Mouse (Mus musculus) stomach, postnatal 0 days (tissue): ENCODE measurements at regions not wholly inside any gene's neighbourhood (a gene's known extent, or its start where the extent isn't known, plus 50 kb on each side); places are given as distances from the start of the nearest gene placed in this dataset.

Experiments used
- ATAC-seq: fragments of 200-750 bp; cut with Nextera tagmentation; 2 replicates; pipeline ENCODE4 v1.8.0; 2017; ENCODE audit not compliant: low FRiP score, low TSS enrichment
- DNase-seq: peaks from one replicate; pipeline ENCODE4 v3.0.0-alpha.2; 2016; ENCODE audit warnings: low spot score
- H3K27ac ChIP-seq: fragments of 300-500 bp; sonication (generic); replicated peaks from 2 replicates; pipeline ENCODE4 v1.5.1; 2014; ENCODE audit warnings: mild to moderate bottlenecking, control low read depth
- H3K27me3 ChIP-seq: fragments of 300-500 bp; sonication (generic); 2 replicates; pipeline ENCODE4 v1.6.1; 2014; ENCODE audit warnings: low read length; ENCODE audit not compliant: control insufficient read depth, insufficient read depth
- H3K36me3 ChIP-seq: fragments of 300-500 bp; sonication (generic); 2 replicates; pipeline ENCODE4 v1.6.1; 2014; ENCODE audit warnings: low read length, mixed read lengths; ENCODE audit not compliant: control insufficient read depth, insufficient read depth
- H3K4me1 ChIP-seq: fragments of 300-500 bp; sonication (generic); replicated peaks from 2 replicates; pipeline ENCODE4 v1.6.1; 2014; ENCODE audit warnings: antibody characterized with exemption; ENCODE audit not compliant: control insufficient read depth, insufficient read depth
- H3K4me2 ChIP-seq: fragments of 300-500 bp; sonication (generic); replicated peaks from 2 replicates; pipeline ENCODE4 v1.6.1; 2014; ENCODE audit warnings: low read depth, mild to moderate bottlenecking, control low read depth, moderate library complexity
- H3K4me3 ChIP-seq: fragments of 300-500 bp; sonication (generic); 2 replicates; pipeline ENCODE4 v1.5.1; 2014; ENCODE audit warnings: low read depth, low read length, control low read depth
- H3K9ac ChIP-seq: fragments of 300-500 bp; sonication (generic); 2 replicates; pipeline ENCODE4 v1.6.1; 2014; ENCODE audit warnings: mild to moderate bottlenecking, low read length, control low read depth, mixed read lengths
- H3K9me3 ChIP-seq: fragments of 300-500 bp; sonication (generic); 2 replicates; pipeline ENCODE4 v1.6.1; 2016; ENCODE audit warnings: low read length; ENCODE audit not compliant: control insufficient read depth
- CTCF ChIP-seq: IDR thresholded peaks from 2 replicates; pipeline ENCODE4 v1.5.1; 2016; ENCODE audit warnings: antibody characterized with exemption, low read depth, mild to moderate bottlenecking, moderate library complexity
- EP300 ChIP-seq: optimal IDR thresholded peaks from 2 replicates; pipeline ENCODE3; 2016; ENCODE audit warnings: antibody characterized with exemption
- WGBS: fragments of 180-500 bp; shearing (Covaris S2); extraction: QIAGEN DNeasy Blood & Tissue Kit; methylation state at CpG from one replicate; pipeline ENCODE4 v1.1.7; 2014; 5-methylcytosine and 5-hydroxymethylcytosine counted together

DNA sequence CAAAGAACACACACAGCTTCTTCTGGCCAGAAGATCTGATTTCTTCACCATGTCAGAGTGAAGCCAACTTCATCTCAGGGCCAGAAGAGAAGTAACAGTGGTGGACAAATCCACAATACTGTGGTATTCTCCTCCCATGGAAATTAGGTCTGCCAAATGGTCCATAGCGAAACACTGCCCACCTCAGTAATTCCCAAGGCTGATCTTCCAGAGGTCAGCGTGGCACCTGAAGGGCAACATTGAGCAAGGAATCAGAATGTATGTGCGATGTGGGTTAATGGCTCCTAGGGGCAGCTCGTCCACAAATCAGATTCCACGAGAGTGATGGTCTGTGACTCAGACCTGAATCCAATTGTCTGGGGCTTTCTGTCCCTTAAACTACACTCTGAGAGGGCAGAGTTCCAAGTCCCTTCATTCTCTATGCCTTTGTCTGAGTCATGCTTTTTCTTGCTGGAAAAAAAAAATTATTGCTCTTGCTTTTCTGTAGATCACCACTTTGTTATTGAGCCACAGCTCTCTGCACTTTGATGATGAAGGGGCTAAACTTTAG, 307.9 kb upstream of the Noct start:
- no peaks in the 10 kb centered on the region for H3K36me3 ChIP-seq
- no peaks in the 10 kb centered on the region for H3K9me3 ChIP-seq
- H3K9ac ChIP-seq: no peak overlapping the region
- H3K27ac ChIP-seq: no peak overlapping the region
- DNase-seq (no peak), ATAC-seq (no peak)
- no peaks in the 10 kb centered on the region for H3K27me3 ChIP-seq
- WGBS: 76% methylated on average over 5 of the region's 5 CpGs
- TF ChIP-seq EP300 (no peak), CTCF (no peak)
- no peak overlapping the region for H3K4me3 ChIP-seq
- H3K4me2 ChIP-seq: no peak overlapping the region
- H3K4me1 ChIP-seq: no peaks in the 10 kb centered on the region

DNA sequence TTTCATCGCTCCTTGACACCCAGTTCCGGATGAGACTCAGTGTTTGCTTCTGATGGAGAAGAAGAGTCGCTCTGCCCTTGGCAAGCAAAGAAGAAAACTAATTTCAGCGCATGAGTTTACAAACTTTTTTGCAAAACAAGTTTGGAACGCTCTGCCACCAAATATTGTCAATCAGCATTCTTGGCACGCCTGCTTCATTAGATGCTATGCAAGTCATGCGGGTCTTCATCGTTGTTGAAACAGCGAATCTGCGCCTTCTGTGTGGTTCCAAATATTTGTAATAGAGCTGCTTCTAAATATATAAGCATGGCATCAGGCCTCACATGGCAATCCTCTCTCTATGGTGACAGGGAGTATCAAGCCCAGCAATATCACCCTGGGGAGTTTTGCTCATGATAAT, 301.9 kb upstream of the Noct start:
- Histone ChIP-seq H3K9ac (no peak overlapping the region), H3K4me3 (no peak overlapping the region), H3K9me3 (no peaks in the 10 kb centered on the region), H3K4me2 (no peak overlapping the region), H3K36me3 (no peaks in the 10 kb centered on the region), H3K4me1 (no peaks in the 10 kb centered on the region), H3K27ac (no peak overlapping the region), H3K27me3 (no peaks in the 10 kb centered on the region)
- 92% methylated on average over 10 of the region's 10 CpGs for WGBS
- ATAC-seq: no peak
- no peak for DNase-seq
- no peak for TF ChIP-seq EP300
- TF ChIP-seq CTCF: no peak

DNA sequence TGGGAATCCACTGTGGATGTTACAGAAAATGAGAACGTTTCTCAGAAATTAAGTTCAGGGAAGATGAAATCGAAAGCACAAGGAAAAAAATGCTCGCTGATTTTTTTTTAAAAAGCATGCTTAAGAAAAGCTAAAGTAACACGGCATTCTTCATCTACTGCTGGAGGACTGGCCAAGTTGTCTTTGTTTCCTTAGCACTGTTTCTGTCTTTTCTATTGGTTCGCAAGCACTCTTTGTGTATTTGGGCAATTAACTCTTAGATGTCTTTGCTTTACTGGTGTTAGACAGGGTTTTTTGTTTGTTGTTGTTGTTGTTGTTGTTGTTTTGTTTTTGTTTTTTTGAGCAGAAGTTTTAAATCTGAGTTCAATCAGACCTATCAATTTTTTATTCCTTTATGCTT, 301.4 kb upstream of the Noct start:
- Histone ChIP-seq H3K27ac (no peak overlapping the region), H3K4me2 (no peak overlapping the region), H3K9ac (no peak overlapping the region), H3K27me3 (no peaks in the 10 kb centered on the region), H3K9me3 (no peaks in the 10 kb centered on the region), H3K4me1 (no peaks in the 10 kb centered on the region), H3K36me3 (no peaks in the 10 kb centered on the region), H3K4me3 (no peak overlapping the region)
- no peak for TF ChIP-seq CTCF
- TF ChIP-seq EP300: no peak
- DNase-seq (no peak), ATAC-seq (no peak)
- WGBS: 69% methylated on average over 5 of the region's 5 CpGs

DNA sequence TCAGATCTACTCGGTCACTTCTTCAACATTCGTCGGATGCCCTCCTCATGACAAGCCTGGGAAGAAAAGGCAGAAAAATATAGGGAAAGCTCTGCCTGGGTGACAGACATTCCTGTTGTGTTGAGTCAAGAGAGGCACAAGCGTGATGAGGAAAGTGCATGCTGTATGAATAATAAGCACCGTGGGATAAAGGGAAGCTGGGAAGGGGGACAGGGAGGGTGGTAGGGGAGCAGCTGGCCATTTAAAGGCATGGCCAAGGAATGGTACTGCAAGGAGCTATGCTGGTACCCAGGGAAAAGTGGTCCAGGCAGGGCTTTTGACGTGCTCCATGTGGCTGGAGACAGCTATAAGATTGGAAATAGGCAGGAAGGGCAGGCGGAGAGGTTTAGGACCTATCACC, 300.9 kb upstream of the Noct start:
- TF ChIP-seq CTCF (no peak), EP300 (no peak)
- H3K4me1 ChIP-seq: no peaks in the 10 kb centered on the region
- H3K9me3 ChIP-seq: no peaks in the 10 kb centered on the region
- H3K4me2 ChIP-seq: no peak overlapping the region
- no peak for ATAC-seq
- no peaks in the 10 kb centered on the region for H3K36me3 ChIP-seq
- H3K9ac ChIP-seq: no peak overlapping the region
- DNase-seq: no peak
- H3K27ac ChIP-seq: no peak overlapping the region
- no peaks in the 10 kb centered on the region for H3K27me3 ChIP-seq
- WGBS: 88% methylated on average over 7 of the region's 7 CpGs
- H3K4me3 ChIP-seq: no peak overlapping the region

DNA sequence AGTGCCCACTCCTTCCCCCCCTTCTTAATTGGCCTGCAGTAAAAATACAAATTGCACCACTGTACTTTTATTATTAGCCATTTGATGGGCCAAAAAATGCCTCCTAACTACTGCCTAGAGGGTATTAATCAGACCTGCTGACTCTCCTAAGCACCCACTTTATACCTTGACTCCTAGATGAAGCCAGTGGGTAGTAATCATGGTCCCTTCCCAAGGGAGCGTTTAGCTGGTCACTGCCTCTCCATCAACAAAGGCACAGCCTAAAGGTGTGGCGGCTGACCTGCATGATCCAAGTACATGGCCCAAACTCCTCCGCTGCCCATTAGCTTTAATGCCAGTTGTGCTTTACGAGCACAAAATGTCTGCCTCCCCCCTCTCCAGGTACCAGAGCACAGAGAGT, 296.9 kb upstream of the Noct start:
- no peak for DNase-seq
- no peaks in the 10 kb centered on the region for H3K36me3 ChIP-seq
- no peaks in the 10 kb centered on the region for H3K4me1 ChIP-seq
- H3K4me2 ChIP-seq: no peak overlapping the region
- no peaks in the 10 kb centered on the region for H3K27me3 ChIP-seq
- no peaks in the 10 kb centered on the region for H3K9me3 ChIP-seq
- TF ChIP-seq EP300: no peak
- no peak overlapping the region for H3K27ac ChIP-seq
- ATAC-seq: no peak
- H3K4me3 ChIP-seq: no peak overlapping the region
- H3K9ac ChIP-seq: no peak overlapping the region
- 94% methylated on average over 4 of the region's 4 CpGs for WGBS

DNA sequence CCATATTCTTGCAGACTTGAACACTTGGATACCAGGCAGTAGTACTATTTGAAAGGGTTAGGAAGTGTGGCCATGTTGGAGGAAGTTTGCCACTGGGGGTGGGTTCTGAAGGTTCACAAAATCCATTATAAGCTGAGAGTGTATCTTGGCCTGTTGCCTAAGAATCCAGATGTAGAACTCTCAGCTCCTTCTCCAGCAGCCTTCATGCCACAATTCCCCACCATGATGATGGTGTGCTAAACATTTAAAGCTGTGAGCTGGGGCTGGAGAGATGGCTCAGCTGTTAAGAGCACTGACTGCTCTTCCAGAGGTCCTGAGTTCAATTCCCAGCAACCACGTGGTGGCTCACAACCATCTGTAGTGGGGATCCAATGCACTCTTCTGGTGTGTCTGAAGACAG, 295.2 kb upstream of the Noct start:
- Histone ChIP-seq H3K9me3 (no peaks in the 10 kb centered on the region), H3K27me3 (no peaks in the 10 kb centered on the region), H3K4me3 (no peak overlapping the region), H3K4me1 (no peaks in the 10 kb centered on the region), H3K36me3 (no peaks in the 10 kb centered on the region), H3K4me2 (no peak overlapping the region), H3K9ac (no peak overlapping the region), H3K27ac (no peak overlapping the region)
- TF ChIP-seq EP300 (no peak), CTCF (no peak)
- ATAC-seq (no peak), DNase-seq (no peak)
- WGBS: 59% methylated on average over 1 of the region's 1 CpGs
